Mouse (Mus musculus) G1E (cell line): ENCODE data around the gene Psmd2. TPM values are rescaled to one million over a fixed set of nuclear protein-coding genes. Genes with fewer than 3 reads are reported as not detected.

Source experiments
- ATAC-seq: 2 replicates; pipeline ENCODE4 v1.8.0; 2016; ENCODE audit warnings: mild to moderate bottlenecking; ENCODE audit not compliant: insufficient number of reproducible peaks, poor library complexity, low FRiP score, severe bottlenecking; ENCODE audit errors: extremely low read depth
- DNase-seq: peaks from one replicate; pipeline ENCODE4 v3.0.0; 2012; ENCODE audit warnings: low spot score
- H3K27me3 ChIP-seq: 2 replicates; pipeline ENCODE4 v1.6.1; 2012; ENCODE audit warnings: mild to moderate bottlenecking, low read length, inconsistent platforms; ENCODE audit not compliant: insufficient read depth
- H3K36me3 ChIP-seq: replicated peaks from 2 replicates; pipeline ENCODE3; 2012; ENCODE audit warnings: mild to moderate bottlenecking, inconsistent platforms
- H3K4me1 ChIP-seq: 2 replicates; pipeline ENCODE4 v1.6.1; 2012; ENCODE audit warnings: low read depth, low read length, inconsistent platforms, mixed read lengths; ENCODE audit not compliant: insufficient read depth
- H3K4me3 ChIP-seq: 2 replicates; pipeline ENCODE4 v1.5.1; 2012; ENCODE audit warnings: low read depth, mild to moderate bottlenecking, inconsistent platforms, low read length, moderate library complexity, mixed read lengths
- H3K9me3 ChIP-seq: replicated peaks from 2 replicates; pipeline ENCODE4 v1.6.1; 2012; ENCODE audit warnings: inconsistent platforms
- CTCF ChIP-seq: IDR thresholded peaks from 2 replicates; pipeline ENCODE4 v1.5.1; 2012; ENCODE audit warnings: low read depth, low read length, inconsistent platforms, mixed read lengths
- GATA1 ChIP-seq: IDR thresholded peaks from 2 replicates; pipeline ENCODE4 v1.6.1; 2012; ENCODE audit warnings: borderline replicate concordance, low read length, inconsistent platforms, mixed read lengths
- GATA2 ChIP-seq: IDR thresholded peaks from 2 replicates; pipeline ENCODE4 v1.6.1; 2012; ENCODE audit warnings: low read depth, low read length, inconsistent platforms, borderline replicate concordance
- POLR2AphosphoS5 ChIP-seq: IDR thresholded peaks from 2 replicates; pipeline ENCODE4 v1.6.1; 2012; ENCODE audit warnings: low read depth, low read length, inconsistent platforms; ENCODE audit not compliant: insufficient replicate concordance
- TAL1 ChIP-seq: conservative IDR thresholded peaks from 2 replicates; pipeline ENCODE4 v1.6.1; 2012; ENCODE audit warnings: low read depth, low read length, inconsistent platforms, mixed read lengths
- polyA plus RNA-seq: library from polyadenylated mRNA; stranded (reverse); fragments of >175 nt; gene quantifications from 2 replicates; pipeline ENCODE4 v1.2.3, GENCODE M21; 2012
- total RNA-seq, 2 experiments: library from RNA; stranded (forward) in 1 of 2; stranded (reverse) in 1 of 2; fragments of 200-1000 nt in 1 of 2; fragments of >200 nt in 1 of 2; fragmentation: Nextera tagmentation in 1 of 2; gene quantifications; 2 replicates each; pipeline ENCODE4 v1.2.3; 2014 to 2017

Gene Psmd2
- total and polyA plus RNA-seq, 3 experiments: 205 to 352 (median 273) TPM

DNA sequence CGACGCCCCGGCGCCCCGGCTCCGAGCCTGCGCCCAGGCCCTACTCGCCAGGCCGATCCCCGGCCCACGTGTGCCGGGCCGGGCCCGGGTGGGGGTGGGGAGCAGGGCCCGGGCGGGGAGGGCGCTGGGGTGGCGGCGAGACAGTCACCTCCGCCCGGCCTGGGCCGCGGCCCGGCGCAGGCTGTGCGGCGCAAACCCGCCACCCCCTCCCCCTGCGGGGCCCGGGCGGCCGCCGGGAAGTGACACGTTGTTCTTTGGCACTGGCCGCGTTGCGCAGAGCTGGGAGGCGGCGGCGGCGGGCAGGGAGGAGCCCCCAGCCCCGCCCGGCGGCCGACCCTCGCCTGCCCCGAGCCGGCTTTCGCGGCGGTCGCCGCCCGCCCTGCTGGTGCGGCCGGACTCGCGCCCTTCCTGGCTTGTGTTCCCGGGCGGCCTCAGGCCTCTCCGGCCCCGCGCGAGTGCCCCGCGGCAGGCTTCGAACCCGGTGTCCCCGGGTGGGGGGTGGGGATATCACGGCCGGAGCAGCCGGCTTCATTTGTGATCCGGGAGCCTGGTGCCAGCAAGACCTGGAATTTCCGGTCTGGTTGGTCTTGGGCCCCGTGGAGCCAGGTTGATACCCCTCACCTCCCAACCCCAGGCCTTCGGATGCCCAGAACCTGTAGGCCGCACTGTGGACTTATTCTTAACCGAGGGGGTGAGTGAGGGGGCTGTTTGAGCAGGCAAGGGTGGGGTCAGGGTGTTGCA is 21.7 kb downstream of the Psmd2 start:
- DNase-seq: peak; percentile 56
- ATAC-seq: no peak
- Histone ChIP-seq H3K4me3 (peak overlapping the region; percentile 85), H3K4me1 (peaks cover 53% of the 10 kb centered on the region), H3K36me3 (peaks cover 47% of the 10 kb centered on the region), H3K27me3 (no peaks in the 10 kb centered on the region), H3K9me3 (no peaks in the 10 kb centered on the region)
- no peak for TF ChIP-seq GATA1
- TF ChIP-seq GATA2: no peak
- TF ChIP-seq TAL1: no peak
- no peak for TF ChIP-seq POLR2AphosphoS5
- TF ChIP-seq CTCF: no peak

DNA sequence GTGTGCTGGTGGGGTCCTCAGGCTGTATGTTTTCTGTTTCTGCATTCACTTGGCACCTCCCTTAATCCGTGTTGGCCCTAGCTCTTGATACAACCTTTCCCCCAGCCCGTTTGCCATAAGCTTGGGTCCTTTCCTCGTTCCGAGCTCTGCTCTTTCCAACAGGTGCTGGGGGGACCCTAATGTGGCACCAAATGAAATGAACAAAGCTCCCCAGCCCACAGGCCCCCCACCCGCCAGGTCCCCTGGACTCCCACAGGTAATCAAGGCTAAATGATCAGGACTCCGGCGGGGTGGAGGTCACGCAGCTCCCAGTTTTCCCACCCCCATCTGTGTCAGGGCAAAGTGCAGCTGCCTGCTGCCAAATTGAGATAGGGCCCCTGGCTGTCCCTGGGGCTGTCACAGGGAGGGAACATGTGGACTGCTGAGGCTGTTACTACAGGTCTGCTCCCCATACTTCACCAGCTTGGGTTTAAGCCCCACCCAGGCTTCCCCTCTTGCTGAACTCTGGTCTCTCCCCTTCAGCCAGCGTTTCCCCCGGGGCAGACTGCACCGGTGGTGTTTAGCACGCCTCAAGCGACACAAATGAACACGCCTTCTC is 22.4 kb downstream of the Psmd2 start:
- Histone ChIP-seq H3K9me3 (no peaks in the 10 kb centered on the region), H3K36me3 (peaks cover 53% of the 10 kb centered on the region), H3K4me3 (peak overlapping the region; percentile 85), H3K27me3 (no peaks in the 10 kb centered on the region), H3K4me1 (peaks cover 59% of the 10 kb centered on the region)
- DNase-seq: peak; percentile 85
- ATAC-seq: peak; percentile 70
- TF ChIP-seq GATA1 (no peak), TAL1 (peak; percentile 71)

DNA sequence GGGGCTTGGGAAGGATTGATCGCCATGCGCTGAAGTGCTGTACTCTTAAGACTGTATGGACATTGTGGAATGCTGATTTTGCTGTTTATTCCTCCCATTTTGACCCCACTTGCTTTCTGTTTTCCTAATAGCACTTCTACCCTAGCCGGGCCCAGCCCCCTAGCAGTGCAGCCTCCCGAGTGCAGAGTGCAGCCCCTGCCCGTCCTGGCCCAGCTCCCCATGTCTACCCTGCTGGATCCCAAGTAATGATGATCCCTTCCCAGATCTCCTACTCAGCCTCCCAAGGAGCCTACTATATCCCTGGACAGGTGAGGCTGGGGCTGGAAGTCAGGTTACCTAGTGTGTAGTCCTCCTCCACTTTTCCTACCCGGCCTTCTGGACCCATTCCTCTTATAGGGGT is 23.8 kb downstream of the Psmd2 start:
- no peak for DNase-seq
- ATAC-seq: no peak
- TF ChIP-seq CTCF: no peak
- TF ChIP-seq POLR2AphosphoS5: no peak
- no peak for TF ChIP-seq GATA1
- no peak for TF ChIP-seq GATA2
- no peak for TF ChIP-seq TAL1
- Histone ChIP-seq H3K4me3 (peak overlapping the region; percentile 85), H3K27me3 (no peaks in the 10 kb centered on the region), H3K9me3 (no peaks in the 10 kb centered on the region), H3K4me1 (peaks cover 72% of the 10 kb centered on the region), H3K36me3 (peaks cover 67% of the 10 kb centered on the region)

DNA sequence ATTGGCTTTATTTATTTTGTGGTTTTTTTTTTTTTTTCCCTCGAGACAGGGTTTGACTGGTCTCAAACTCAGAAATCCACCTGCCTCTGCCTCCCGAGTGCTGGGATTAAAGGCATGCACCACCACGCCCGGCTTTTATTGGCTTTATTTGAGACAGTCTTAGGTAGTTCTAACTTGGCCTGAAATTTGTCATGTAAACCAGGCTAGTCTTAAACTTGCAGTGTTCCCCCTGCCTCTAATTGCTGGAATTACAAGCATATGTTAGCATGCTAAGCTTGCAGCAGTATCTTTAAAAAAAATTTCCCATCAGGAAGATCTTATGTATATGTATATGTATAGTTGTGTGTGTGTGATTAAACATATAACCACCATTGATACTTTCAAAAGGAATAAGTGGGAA is 25.2 kb downstream of the Psmd2 start:
- peaks cover 82% of the 10 kb centered on the region for H3K36me3 ChIP-seq
- TF ChIP-seq GATA2 (no peak), CTCF (no peak)
- peaks cover 81% of the 10 kb centered on the region for H3K4me1 ChIP-seq

DNA sequence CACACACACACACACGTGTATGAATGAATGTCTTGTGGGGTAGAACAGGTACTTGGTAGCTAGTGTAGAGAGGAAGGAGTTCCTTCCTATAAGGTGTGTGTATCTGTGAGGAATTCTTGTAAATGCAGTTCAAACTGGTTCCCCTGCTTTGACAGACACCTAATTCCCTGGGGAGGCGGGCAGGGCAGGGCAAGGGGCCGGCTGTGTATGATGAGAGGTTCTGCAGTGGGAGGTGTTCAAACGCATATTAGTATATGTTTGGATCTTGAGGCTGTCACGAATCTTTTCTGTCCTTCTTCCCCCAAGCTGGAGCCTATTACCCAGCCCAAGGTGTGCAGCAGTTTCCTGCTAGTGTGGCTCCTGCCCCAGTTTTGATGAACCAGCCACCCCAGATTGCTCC is 25.9 kb downstream of the Psmd2 start:
- H3K4me1 ChIP-seq: peaks cover 77% of the 10 kb centered on the region
- TF ChIP-seq GATA2: no peak
- TF ChIP-seq TAL1: no peak
- TF ChIP-seq GATA1: no peak
- TF ChIP-seq CTCF: no peak
- TF ChIP-seq POLR2AphosphoS5: no peak

More for the DNA sequence above, 25.2 kb downstream of the Psmd2 start:
- no peak for DNase-seq
- no peaks in the 10 kb centered on the region for H3K9me3 ChIP-seq
- no peaks in the 10 kb centered on the region for H3K27me3 ChIP-seq
- no peak for ATAC-seq
- no peak overlapping the region for H3K4me3 ChIP-seq

DNA sequence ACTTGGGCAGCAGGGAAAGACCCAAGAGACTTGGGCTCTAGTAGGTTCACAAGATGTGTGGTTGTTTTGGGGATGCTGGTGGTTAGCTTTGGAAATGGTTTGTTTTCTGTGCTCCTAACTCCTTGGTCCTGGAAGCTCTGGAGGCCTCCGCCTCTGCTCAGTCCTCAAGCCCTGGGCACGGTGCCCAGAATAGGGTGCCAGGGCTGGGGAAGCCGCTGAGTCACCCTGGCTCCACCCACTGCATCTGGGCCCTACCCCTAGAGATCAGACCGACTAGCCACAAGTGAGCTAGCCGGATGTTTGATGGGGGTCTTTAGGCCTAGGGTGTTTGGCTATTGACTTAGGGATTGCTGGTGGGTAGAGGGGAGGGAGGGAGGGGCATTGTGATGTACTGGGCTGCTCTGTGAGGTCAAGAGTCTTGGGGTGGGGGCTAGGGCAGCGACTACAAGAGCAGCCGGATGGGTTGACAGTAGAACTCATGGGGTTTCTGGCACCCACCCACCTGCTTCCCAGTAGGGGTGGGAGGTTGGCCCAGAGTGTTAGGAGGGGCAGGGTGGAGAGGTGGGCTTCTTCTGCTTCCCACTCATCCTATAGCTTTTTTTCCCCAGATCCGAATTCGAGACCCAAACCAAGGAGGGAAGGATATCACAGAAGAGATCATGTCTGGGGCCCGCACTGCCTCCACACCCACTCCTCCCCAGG is 26.7 kb downstream of the Psmd2 start:
- TF ChIP-seq GATA1: no peak
- no peak for TF ChIP-seq GATA2
- no peak for TF ChIP-seq POLR2AphosphoS5
- TF ChIP-seq CTCF: no peak
- TF ChIP-seq TAL1: no peak
- Histone ChIP-seq H3K9me3 (no peaks in the 10 kb centered on the region), H3K4me1 (peaks cover 77% of the 10 kb centered on the region), H3K4me3 (peak overlapping the region; percentile 27; the same call in 1 of the 2 replicates), H3K27me3 (no peaks in the 10 kb centered on the region), H3K36me3 (peaks cover 97% of the 10 kb centered on the region)
- DNase-seq (peak; percentile 83), ATAC-seq (no peak)

More for the DNA sequence above, 25.9 kb downstream of the Psmd2 start:
- Histone ChIP-seq H3K36me3 (peaks cover 89% of the 10 kb centered on the region), H3K9me3 (no peaks in the 10 kb centered on the region), H3K27me3 (no peaks in the 10 kb centered on the region), H3K4me3 (peak overlapping the region; percentile 5; the same call in 1 of the 2 replicates)
- ATAC-seq (no peak), DNase-seq (no peak)
